Comparison of ENCODE assay signal across 8 mouse cellular contexts in the genomic region with DNA sequence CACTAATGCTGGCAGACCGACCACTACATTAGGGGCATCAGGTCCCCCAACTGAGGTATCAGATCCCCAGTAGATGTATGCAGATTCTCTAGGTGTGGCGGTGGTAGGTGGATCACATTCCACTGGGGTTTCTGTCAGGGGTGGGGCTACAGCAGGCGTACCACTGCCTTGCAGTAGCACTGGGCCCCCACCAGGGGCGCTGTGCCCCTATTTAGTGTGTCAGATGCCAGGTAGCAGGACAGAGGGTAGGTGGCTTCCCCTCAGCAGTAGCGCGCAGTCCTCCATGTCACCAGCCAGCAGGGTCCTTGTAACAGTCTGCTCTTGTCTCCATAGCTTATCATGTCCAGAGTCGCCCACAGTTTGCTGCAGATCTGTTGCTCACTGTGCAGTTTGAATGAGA.
DNase-seq lines count a peak whose midpoint lies in the region; ATAC-seq and TF ChIP-seq lines count a peak whose summit lies in the region.

No protein-coding gene starts in this region.

- H3K36me3 ChIP-seq in liver, postnatal 0 days (replicated peaks; ENCODE audit: insufficient read depth, low read length) = no peaks in the 10 kb centered on the region

- H3K27me3 ChIP-seq in liver, postnatal 0 days (ENCODE audit: insufficient read depth, low read length) = no peaks in the 10 kb centered on the region

- TF ChIP-seq EP300 in liver, postnatal 0 days (IDR thresholded peaks at IDR 0.05; ENCODE audit: low read depth) = no peak

- H3K4me3 ChIP-seq in liver, postnatal 0 days (ENCODE audit: low read depth, low read length) = no peak overlapping the region

- H3K27ac ChIP-seq in liver, postnatal 0 days (ENCODE audit: low read depth) = no peak overlapping the region

- 54% methylated on average over 7 of the region's 7 CpGs for WGBS in liver, postnatal 0 days (ENCODE audit: insufficient replicate concordance)

- no peak overlapping the region for H3K9ac ChIP-seq in liver, postnatal 0 days (replicated peaks)

- no peaks in the 10 kb centered on the region for H3K9me3 ChIP-seq in liver, postnatal 0 days (ENCODE audit: low read length)

- no peak for ATAC-seq in liver, postnatal 0 days
- no peak for ATAC-seq in frontal cortex, adult (ENCODE audit: low TSS enrichment)
- no peak for ATAC-seq in inflammation-experienced regulatory T-cells, adult 6 months

- no peak overlapping the region for H3K4me2 ChIP-seq in liver, postnatal 0 days (ENCODE audit: low read depth, low read length)

- peak; percentile 60 for TF ChIP-seq CTCF in liver, postnatal 0 days (IDR thresholded peaks at IDR 0.05; ENCODE audit: low read depth)

- peak; percentile 14 to 49 for DNase-seq in adrenal gland, adult (ENCODE audit: inconsistent age in 2 of 2, low spot score in 1 of 2)
- DNase-seq in adrenal gland, adult 8-10 months = no peak
- DNase-seq in liver, postnatal 0 days = no peak
- DNase-seq in liver = no peak
- DNase-seq in cerebellum, adult 18-20 months = peak; percentile 32 to 49
- peak; percentile 44 for DNase-seq in kidney, postnatal 10 days

- no peaks in the 10 kb centered on the region for H3K4me1 ChIP-seq in liver, postnatal 0 days (ENCODE audit: insufficient read depth)

Comparison
In these comparisons a context has a peak if more than half of its experiments do, and no peak if none do; other contexts are left out.
1. DNase-seq: peak in adrenal gland, adult (2 of 2), cerebellum, adult 18-20 months (2 of 2) and kidney, postnatal 10 days (single experiment); none in adrenal gland, adult 8-10 months (single experiment), liver, postnatal 0 days (single experiment) and liver (single experiment).